In genomic region chr8:89026139-89026520, GRCm38 (mm10) we compare ENCODE assay signal across 9 mouse cellular contexts. TPM values are rescaled to one million over a fixed set of nuclear protein-coding genes. Genes with fewer than 3 reads are reported as not detected.
A peak's percentile ranks its signal among the peaks of the same experiment; 100 is the strongest.
DNase-seq lines count a peak whose midpoint lies in the region; ATAC-seq and TF ChIP-seq lines count a peak whose summit lies in the region.
"Had no signal": no experiment of that assay in that cellular context is flagged by ENCODE, and none has a peak within 500 bp of the region (broad histone marks: within the 10 kb centered on the region; RNA-seq: fewer than 3 reads in every experiment).

No protein-coding gene starts in this region.

- no peak overlapping the region for H3K4me3 ChIP-seq in kidney, adult 2 months (ENCODE audit: insufficient read depth, low read depth, low read length)
- H3K4me3 ChIP-seq in embryonic facial prominence, embryonic 11.5 days (ENCODE audit: low read depth, low read length) = peak overlapping the region; percentile 26
- H3K4me3 ChIP-seq in hindbrain, embryonic 16.5 days (ENCODE audit: low read length) = peak overlapping the region; percentile 34
- H3K4me3 ChIP-seq in midbrain, embryonic 14.5 days (replicated peaks; ENCODE audit: low read depth, low read length) = peak overlapping the region; percentile 34
- no peak overlapping the region for H3K4me3 ChIP-seq in thymus, adult 2 months (ENCODE audit: control insufficient read depth, insufficient read depth, low read length)

- no peak overlapping the region; the same call in 1 of the 2 replicates for H3K9ac ChIP-seq in embryonic facial prominence, embryonic 11.5 days (replicated peaks; ENCODE audit: low read length)
- H3K9ac ChIP-seq in hindbrain, embryonic 16.5 days (ENCODE audit: low read depth, low read length) = peak overlapping the region; percentile 51; the same call in 1 of the 2 replicates
- peak overlapping the region; percentile 29; the same call in 1 of the 2 replicates for H3K9ac ChIP-seq in midbrain, embryonic 14.5 days (replicated peaks; ENCODE audit: low read length)

- peak overlapping the region; percentile 88 for H3K27ac ChIP-seq in kidney, adult 2 months (ENCODE audit: insufficient read depth, low read depth, low read length)
- no peak overlapping the region for H3K27ac ChIP-seq in embryonic facial prominence, embryonic 11.5 days (replicated peaks; ENCODE audit: low read depth, low read length)
- H3K27ac ChIP-seq in hindbrain, embryonic 16.5 days (ENCODE audit: low read depth, low read length) = no peak overlapping the region; the same call in 1 of the 2 replicates
- peak overlapping the region; percentile 32; the same call in 1 of the 2 replicates for H3K27ac ChIP-seq in midbrain, embryonic 14.5 days (replicated peaks; ENCODE audit: low read depth, low read length)
- H3K27ac ChIP-seq in thymus, adult 2 months (ENCODE audit: control insufficient read depth, insufficient read depth, low read length) = no peak overlapping the region

- H3K27me3 ChIP-seq in kidney, adult 2 months (replicated peaks; ENCODE audit: control insufficient read depth, insufficient read depth, low read length) = no peaks in the 10 kb centered on the region
- H3K27me3 ChIP-seq in embryonic facial prominence, embryonic 11.5 days (ENCODE audit: control insufficient read depth, insufficient read depth, low read length) = no peaks in the 10 kb centered on the region
- H3K27me3 ChIP-seq in hindbrain, embryonic 16.5 days (replicated peaks; ENCODE audit: control insufficient read depth, insufficient read depth, low read length) = peaks cover 5% of the 10 kb centered on the region
- peaks cover 12% of the 10 kb centered on the region; the same call in 1 of the 2 replicates for H3K27me3 ChIP-seq in midbrain, embryonic 14.5 days (ENCODE audit: control insufficient read depth, insufficient read depth, low read length)
- H3K27me3 ChIP-seq in thymus, adult 2 months (ENCODE audit: control insufficient read depth, insufficient read depth, low read length) = no peaks in the 10 kb centered on the region; the same call in 1 of the 2 replicates

- no peaks in the 10 kb centered on the region; the same call in 1 of the 2 replicates for H3K36me3 ChIP-seq in kidney, adult 2 months (ENCODE audit: control insufficient read depth, insufficient read depth, low read length)
- no peaks in the 10 kb centered on the region for H3K36me3 ChIP-seq in embryonic facial prominence, embryonic 11.5 days (replicated peaks; ENCODE audit: control insufficient read depth, insufficient read depth, low read depth, low read length)
- H3K36me3 ChIP-seq in hindbrain, embryonic 16.5 days (ENCODE audit: control insufficient read depth, insufficient read depth, low read length) = no peaks in the 10 kb centered on the region
- H3K36me3 ChIP-seq in midbrain, embryonic 14.5 days (ENCODE audit: control insufficient read depth, insufficient read depth, low read length) = no peaks in the 10 kb centered on the region; the same call in 1 of the 2 replicates
- no peaks in the 10 kb centered on the region for H3K36me3 ChIP-seq in thymus, adult 2 months (ENCODE audit: control insufficient read depth, insufficient read depth, low read length)
- H3K36me3 ChIP-seq: G1E had no signal

- TF ChIP-seq CTCF in kidney, adult 2 months (conservative IDR thresholded peaks at IDR 0.05; ENCODE audit: insufficient read depth, insufficient read length, low read depth, low read length) = no peak
- TF ChIP-seq CTCF in thymus, adult 2 months (IDR thresholded peaks at IDR 0.05; ENCODE audit: borderline replicate concordance, control insufficient read depth, extremely low read depth, insufficient read depth, low read length, poor library complexity) = no peak

- DNase-seq in kidney, adult 2 months = no peak
- DNase-seq in kidney, adult 9 months = no peak
- no peak for DNase-seq in embryonic facial prominence, embryonic 11.5 days (ENCODE audit: low spot score)
- DNase-seq in midbrain, embryonic 14.5 days = no peak
- DNase-seq in cerebellum, adult 11 months = no peak
- no peak for DNase-seq in layer of hippocampus, adult 11-12 months (ENCODE audit: low spot score)
- no peak for DNase-seq in thymus, adult 2 months

- TF ChIP-seq POLR2A in kidney, adult 2 months (IDR thresholded peaks at IDR 0.05; ENCODE audit: low read depth, low read length) = no peak
- no peak for TF ChIP-seq POLR2A in thymus, adult 2 months (IDR thresholded peaks at IDR 0.05; ENCODE audit: control insufficient read depth, extremely low read depth, insufficient read depth, low read length, poor library complexity)

- peak overlapping the region; percentile 78 for H3K4me2 ChIP-seq in embryonic facial prominence, embryonic 11.5 days (ENCODE audit: low read depth, low read length)
- H3K4me2 ChIP-seq in hindbrain, embryonic 16.5 days (ENCODE audit: low read length) = peak overlapping the region; percentile 65
- H3K4me2 ChIP-seq in midbrain, embryonic 14.5 days (ENCODE audit: low read length) = peak overlapping the region; percentile 71

- WGBS in kidney, adult 2 months = 40% methylated on average over 13 of the region's 13 CpGs
- 5% methylated on average over 12 of the region's 13 CpGs for WGBS in embryonic facial prominence, embryonic 11.5 days
- WGBS in hindbrain, embryonic 16.5 days = 8% methylated on average over 9 of the region's 13 CpGs
- 8% methylated on average over 12 of the region's 13 CpGs for WGBS in midbrain, embryonic 14.5 days
- 67% methylated on average over 12 of the region's 13 CpGs for WGBS in thymus, adult 2 months

- H3K9me3 ChIP-seq in embryonic facial prominence, embryonic 11.5 days (replicated peaks; ENCODE audit: control insufficient read depth, low read length) = no peaks in the 10 kb centered on the region
- no peaks in the 10 kb centered on the region for H3K9me3 ChIP-seq in hindbrain, embryonic 16.5 days (ENCODE audit: control insufficient read depth, low read length)
- H3K9me3 ChIP-seq in midbrain, embryonic 14.5 days (ENCODE audit: control insufficient read depth, low read length) = no peaks in the 10 kb centered on the region

- no peak; the same call in 1 of the 2 replicates for ATAC-seq in embryonic facial prominence, embryonic 11.5 days (replicated peaks; ENCODE audit: insufficient number of reproducible peaks, low FRiP score, low TSS enrichment, low read depth)
- 0 out of 2 replicates have a peak, but pooled peaks have one; percentile 34 for ATAC-seq in hindbrain, embryonic 16.5 days
- ATAC-seq in midbrain, embryonic 14.5 days (ENCODE audit: low FRiP score, low TSS enrichment) = no peak

- H3K4me1 ChIP-seq in kidney, adult 2 months (ENCODE audit: control insufficient read depth, insufficient read depth, low read length) = peaks cover 12% of the 10 kb centered on the region
- H3K4me1 ChIP-seq in embryonic facial prominence, embryonic 11.5 days (ENCODE audit: control insufficient read depth, insufficient read depth, low read length) = no peaks in the 10 kb centered on the region
- H3K4me1 ChIP-seq in hindbrain, embryonic 16.5 days (ENCODE audit: control insufficient read depth, insufficient read depth, low read depth, low read length) = peaks cover 9% of the 10 kb centered on the region
- peaks cover 15% of the 10 kb centered on the region; the same call in 1 of the 2 replicates for H3K4me1 ChIP-seq in midbrain, embryonic 14.5 days (ENCODE audit: control insufficient read depth, insufficient read depth, low read length)
- no peaks in the 10 kb centered on the region for H3K4me1 ChIP-seq in thymus, adult 2 months (replicated peaks; ENCODE audit: control insufficient read depth, insufficient read depth, low read length)

RNA-seq across cellular contexts. Expression of gene Sall1, which starts 17.8 kb away (rescaled TPM):
- 26.0 and 34.0 TPM in 2 replicates for polyA plus RNA-seq in kidney, adult 2 months (2012; rRNA removed)
- 4.6 and 4.8 TPM in 2 replicates for polyA plus RNA-seq in embryonic facial prominence, embryonic 11.5 days (2014; fragmentation: Nextera tagmentation; extraction: Ambion mirVana)
- polyA plus RNA-seq in hindbrain, embryonic 16.5 days (2015; fragmentation: Nextera tagmentation; extraction: Ambion mirVana) = 5.3 and 7.2 TPM in 2 replicates
- 7.7 and 9.2 TPM in 2 replicates for polyA plus RNA-seq in midbrain, embryonic 14.5 days (2014; fragmentation: Nextera tagmentation; extraction: Ambion mirVana)
- polyA plus RNA-seq in thymus, adult 2 months (2012; rRNA removed) = 0.03 and 0.04 TPM in 2 replicates
- polyA plus RNA-seq: G1E had no signal

Comparison
In these comparisons a context has a peak if more than half of its experiments do, and no peak if none do; other contexts are left out.
1. H3K27ac ChIP-seq: peak in kidney, adult 2 months (single experiment) and midbrain, embryonic 14.5 days (single experiment); none in embryonic facial prominence, embryonic 11.5 days (single experiment), hindbrain, embryonic 16.5 days (single experiment) and thymus, adult 2 months (single experiment).
2. H3K4me3 ChIP-seq: peak in embryonic facial prominence, embryonic 11.5 days (single experiment), hindbrain, embryonic 16.5 days (single experiment) and midbrain, embryonic 14.5 days (single experiment); none in kidney, adult 2 months (single experiment) and thymus, adult 2 months (single experiment).
3. Peak in every context shown above with its lines, with median percentiles within 50 percentile points of each other: H3K4me2 ChIP-seq.